Mouse (Mus musculus) lung, postnatal 0 days (tissue): ENCODE results near the gene Gm49721. TPM values are rescaled to one million over a fixed set of nuclear protein-coding genes. Genes with fewer than 3 reads are reported as not detected.
"Not testable (repeated sequence)": the region's sequence is repeated elsewhere in the genome, so short reads cannot be mapped to it uniquely, and the experiment has no call there.

ENCODE experiments used
- ATAC-seq: fragments of 200-750 bp; cut with Nextera tagmentation; 2 replicates; pipeline ENCODE4 v1.8.0; 2017; ENCODE audit warnings: moderate library complexity
- DNase-seq: peaks from one replicate; pipeline ENCODE4 v3.0.0-alpha.2; 2016; ENCODE audit warnings: low spot score
- H3K27ac ChIP-seq: fragments of 300-500 bp; sonication (generic); 2 replicates; pipeline ENCODE4 v1.5.1; 2014; ENCODE audit warnings: antibody characterized with exemption, mild to moderate bottlenecking, low read length, mixed read lengths
- H3K27me3 ChIP-seq: fragments of 300-500 bp; sonication (generic); replicated peaks from 2 replicates; pipeline ENCODE4 v1.6.1; 2014; ENCODE audit warnings: low read length, mixed read lengths; ENCODE audit not compliant: insufficient read depth
- H3K36me3 ChIP-seq: fragments of 300-500 bp; sonication (generic); 2 replicates; pipeline ENCODE4 v1.6.1; 2014; ENCODE audit warnings: low read length, mixed read lengths; ENCODE audit not compliant: insufficient read depth
- H3K4me1 ChIP-seq: fragments of 300-500 bp; sonication (generic); 2 replicates; pipeline ENCODE4 v1.6.1; 2014; ENCODE audit warnings: antibody characterized with exemption, low read depth, low read length, mixed read lengths; ENCODE audit not compliant: insufficient read depth
- H3K4me2 ChIP-seq: fragments of 300-500 bp; sonication (generic); replicated peaks from 2 replicates; pipeline ENCODE4 v1.6.1; 2014; ENCODE audit warnings: low read depth, mild to moderate bottlenecking, low read length, moderate library complexity, mixed read lengths
- H3K4me3 ChIP-seq: fragments of 300-500 bp; sonication (generic); 2 replicates; pipeline ENCODE4 v1.5.1; 2014; ENCODE audit warnings: low read depth, low read length
- H3K9ac ChIP-seq: fragments of 300-500 bp; sonication (generic); replicated peaks from 2 replicates; pipeline ENCODE4 v1.6.1; 2014; ENCODE audit warnings: low read depth, mild to moderate bottlenecking
- H3K9me3 ChIP-seq: fragments of 300-500 bp; sonication (generic); 2 replicates; pipeline ENCODE4 v1.6.1; 2016; ENCODE audit warnings: low read length, mixed read lengths
- CTCF ChIP-seq: IDR thresholded peaks from 2 replicates; pipeline ENCODE4 v1.5.1; 2016; ENCODE audit warnings: antibody characterized with exemption, mild to moderate bottlenecking
- WGBS: fragments of 180-500 bp; shearing (Covaris S2); extraction: QIAGEN DNeasy Blood & Tissue Kit; methylation state at CpG from one replicate; pipeline ENCODE4 v1.1.7; 2014; 5-methylcytosine and 5-hydroxymethylcytosine counted together
- polyA plus RNA-seq: library from polyadenylated mRNA; unstranded; fragments of >200 nt; fragmentation: Nextera tagmentation; extraction: Ambion mirVana; gene quantifications from 2 replicates; pipeline ENCODE4 v1.2.1, GENCODE M21; 2015

Gene Gm49721
- polyA plus RNA-seq: 0.30 and 0.32 TPM in 2 replicates

DNA sequence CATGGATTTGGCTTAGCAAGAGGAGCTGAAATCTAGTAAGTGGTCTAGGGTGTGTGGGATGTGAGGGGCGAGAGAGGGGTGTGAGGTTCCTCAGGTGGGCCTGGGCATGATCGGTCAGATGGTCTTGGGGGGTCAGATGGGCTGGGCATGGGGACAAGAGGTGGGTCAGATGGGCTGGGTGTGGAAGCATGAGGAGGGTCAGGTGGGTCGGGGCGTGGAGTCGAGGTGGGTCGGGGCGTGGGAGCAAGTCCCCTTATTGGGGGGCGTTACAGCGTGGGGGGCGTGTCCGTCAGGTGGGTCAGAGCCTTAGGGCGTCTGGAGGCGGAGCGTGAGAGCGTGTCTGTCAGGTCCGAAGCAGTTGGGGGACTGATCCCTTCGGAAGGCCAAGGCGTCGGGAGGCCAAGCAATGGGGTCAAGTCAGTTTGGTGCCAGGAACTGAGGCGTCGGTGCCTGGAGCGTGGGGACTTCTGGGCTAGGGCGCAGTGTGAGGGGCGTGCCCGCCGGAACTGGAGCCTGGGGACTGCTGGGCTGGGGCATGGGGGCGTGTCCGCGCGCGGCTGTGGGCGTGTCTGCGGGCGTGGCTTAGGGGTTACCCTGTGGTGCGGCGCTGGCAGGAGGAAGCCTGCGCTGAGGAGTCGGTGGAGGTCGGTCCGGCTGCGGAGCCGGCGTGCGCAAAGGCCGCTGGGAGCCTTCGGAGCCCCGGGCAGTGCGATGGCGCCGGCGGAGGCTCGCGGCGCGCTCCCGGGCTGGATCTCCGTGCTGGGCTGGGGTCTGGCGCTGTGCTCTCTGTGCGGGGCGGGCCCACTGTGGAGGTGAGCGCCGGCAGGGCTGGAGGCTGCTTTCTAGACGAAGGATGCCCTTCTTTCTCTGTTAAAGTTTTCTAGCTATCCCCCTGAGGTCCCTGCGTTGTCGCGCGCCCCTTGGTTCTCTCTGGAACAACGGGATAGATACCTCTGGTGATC, at the start of gene Gm49721:
TSS of gene Gm49721 (plus strand) at position 618 of the 962 bp plus-strand sequence.
- H3K4me1 ChIP-seq, H3K27ac ChIP-seq, H3K36me3 ChIP-seq, H3K9me3 ChIP-seq, H3K27me3 ChIP-seq: not testable (repeated sequence)
- H3K4me3 ChIP-seq: peak within 1 kb of the TSS; percentile 45
- WGBS: 2% methylated on average over 20 of the region's 68 CpGs
- DNase-seq: peak; percentile 23
- H3K9ac ChIP-seq: peak within 1 kb of the TSS; percentile 39; the same call in 1 of the 2 replicates
- H3K4me2 ChIP-seq: peak within 1 kb of the TSS; percentile 55
- peak; percentile 98 for ATAC-seq

DNA sequence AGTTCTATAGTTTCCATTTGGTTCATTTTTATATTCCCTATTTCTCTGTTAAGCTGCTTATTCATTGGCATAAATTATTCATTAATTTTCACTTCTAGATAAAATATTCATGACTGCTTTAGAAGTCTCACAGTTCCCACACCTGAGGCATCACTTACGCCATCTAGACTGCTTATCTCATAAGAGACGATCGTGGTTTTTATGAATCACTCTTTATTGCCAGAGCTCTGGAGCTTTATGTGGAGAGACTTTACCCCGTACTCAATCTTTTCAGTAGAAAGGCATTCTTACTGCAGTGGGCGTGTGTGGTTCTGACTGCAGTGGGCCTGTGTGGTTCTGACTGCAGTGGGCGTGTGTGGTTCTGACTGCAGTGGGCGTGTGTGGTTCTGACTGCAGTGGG, 47.1 kb upstream of the Gm49721 start:
- not testable (repeated sequence) for H3K9ac ChIP-seq, H3K27me3 ChIP-seq, H3K36me3 ChIP-seq, H3K4me2 ChIP-seq, H3K27ac ChIP-seq, H3K4me1 ChIP-seq, ATAC-seq, H3K4me3 ChIP-seq, DNase-seq, H3K9me3 ChIP-seq
- WGBS: 88% methylated on average over 6 of the region's 7 CpGs

DNA sequence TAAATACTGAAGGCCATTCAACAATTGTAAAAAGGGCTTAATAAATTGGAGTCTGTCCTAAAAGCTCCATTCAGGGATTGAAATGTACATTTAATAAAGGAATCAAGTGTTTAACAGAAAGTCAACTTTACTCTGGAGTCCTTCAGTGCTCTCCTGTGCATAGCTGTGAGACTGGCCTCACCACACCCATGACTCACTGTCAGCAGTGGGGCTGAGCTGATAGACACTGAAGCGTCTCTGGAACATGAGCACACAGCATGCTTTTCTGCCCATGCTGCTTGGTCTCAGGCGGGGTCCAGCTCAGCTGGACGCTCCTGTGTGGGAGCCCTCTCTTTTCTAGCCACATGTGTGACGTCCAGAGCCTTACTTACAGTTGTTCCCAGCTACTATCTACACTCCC, 36.1 kb upstream of the Gm49721 start:
- not testable (repeated sequence) for H3K4me3 ChIP-seq, H3K27ac ChIP-seq, H3K36me3 ChIP-seq, H3K4me1 ChIP-seq, H3K4me2 ChIP-seq, H3K27me3 ChIP-seq, H3K9me3 ChIP-seq, DNase-seq, H3K9ac ChIP-seq
- no CpG with 5 or more reads among the region's 4 CpGs for WGBS
- peak; percentile 23; the same call in 1 of the 2 replicates for ATAC-seq

DNA sequence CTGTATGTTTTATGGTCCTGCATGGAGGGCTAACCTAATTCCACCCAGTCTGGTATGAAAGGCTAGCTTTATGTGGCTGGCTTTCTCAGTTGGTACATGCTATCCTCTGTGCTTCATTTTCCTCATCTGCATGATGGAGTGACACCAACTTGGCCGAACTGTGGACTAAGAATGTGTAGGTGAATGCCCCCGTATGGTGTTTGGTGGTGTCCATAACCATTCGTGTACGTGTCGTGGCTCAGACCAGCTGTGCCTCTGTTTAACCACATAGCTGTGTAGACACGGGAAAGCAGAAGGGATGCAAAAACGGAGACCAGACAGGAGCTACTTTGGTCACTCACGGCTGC, 31.1 kb upstream of the Gm49721 start:
- not testable (repeated sequence) for H3K9me3 ChIP-seq, DNase-seq, H3K4me1 ChIP-seq, H3K27ac ChIP-seq, H3K36me3 ChIP-seq, H3K9ac ChIP-seq, H3K27me3 ChIP-seq, H3K4me3 ChIP-seq, ATAC-seq
- peak overlapping the region; percentile 70 for H3K4me2 ChIP-seq
- WGBS: no CpG with 5 or more reads among the region's 8 CpGs

DNA sequence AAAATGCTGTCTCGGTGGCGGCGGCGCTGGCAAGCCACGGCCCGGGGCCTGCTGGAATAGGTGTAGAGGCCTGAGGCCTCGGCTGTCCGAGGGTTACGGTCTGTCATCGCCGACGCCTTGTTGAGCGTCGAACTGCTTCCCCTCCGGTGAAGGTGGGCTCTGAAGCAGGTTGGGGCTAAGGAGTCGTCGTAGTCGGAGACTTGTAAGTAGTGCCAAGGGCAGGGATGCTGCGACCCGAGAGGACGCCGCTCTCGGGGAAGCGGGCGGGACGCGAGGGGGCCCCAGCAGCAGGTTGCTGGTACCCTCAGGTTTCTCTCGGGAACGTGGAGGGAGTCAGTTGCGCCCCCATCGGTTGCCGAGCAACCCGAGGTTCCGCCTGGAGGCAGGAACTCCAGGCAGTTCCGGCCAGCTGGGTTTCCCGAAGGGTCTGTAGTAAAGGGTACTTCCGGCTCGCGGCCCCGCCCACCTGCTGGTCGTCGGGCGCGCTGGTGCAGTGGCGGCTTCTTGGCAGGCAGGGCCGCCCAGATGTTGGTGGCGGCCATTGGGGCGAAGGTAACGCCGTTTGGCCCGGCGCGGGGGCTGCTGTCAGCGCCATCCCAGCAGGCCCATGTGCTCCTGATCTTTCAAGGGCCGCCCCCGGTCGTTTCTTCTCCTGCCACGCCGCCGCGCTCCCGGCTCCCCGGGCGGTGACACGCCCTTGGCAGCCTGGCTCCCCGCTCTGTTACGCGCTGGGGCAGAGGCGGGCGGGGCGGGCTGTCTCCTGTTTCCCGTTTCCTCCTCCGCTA, 30.5 kb upstream of the Gm49721 start, which contains the start of gene Rsph3b:
TSS of gene Rsph3b (minus strand) at position 699 of the 785 bp plus-strand sequence.
- peak within 1 kb of the TSS; percentile 70 for H3K4me2 ChIP-seq
- WGBS: under 1% methylated on average over 71 of the region's 73 CpGs
- peak; percentile 36 for TF ChIP-seq CTCF
- peak; percentile 98 for ATAC-seq
- H3K4me3 ChIP-seq: peak within 1 kb of the TSS; percentile 54
- H3K4me1 ChIP-seq, H3K9me3 ChIP-seq, H3K36me3 ChIP-seq, H3K27me3 ChIP-seq: not testable (repeated sequence)
- H3K9ac ChIP-seq: 0 out of 2 replicates have a peak within 1 kb of the TSS, but pooled peaks have one; percentile 5
- peak; percentile 79 for DNase-seq
- peak within 1 kb of the TSS; percentile 47; the same call in 1 of the 2 replicates for H3K27ac ChIP-seq

DNA sequence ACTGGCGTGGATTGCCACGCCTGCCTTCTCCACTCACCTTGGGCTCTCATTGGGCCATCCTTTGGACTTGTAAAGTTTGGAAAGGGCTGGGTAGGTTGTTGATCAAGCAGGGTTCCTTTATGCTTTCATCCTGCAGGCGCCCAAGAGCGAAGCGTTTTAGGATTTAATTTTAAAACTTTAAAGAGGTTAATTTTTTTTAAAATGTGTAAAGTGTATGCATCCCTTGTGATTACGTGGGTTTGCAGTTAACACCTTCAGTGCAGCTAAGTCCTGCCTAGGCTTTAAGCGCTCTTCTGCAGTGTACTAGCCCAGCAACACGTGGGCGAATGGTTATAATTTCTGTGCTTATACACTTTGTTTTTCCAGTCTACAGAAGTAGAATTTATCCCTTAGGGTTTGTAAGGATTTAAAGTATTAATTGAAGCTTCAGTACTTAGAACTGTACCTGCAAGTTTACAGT, 29.9 kb upstream of the Gm49721 start:
- Histone ChIP-seq H3K4me2 (peak overlapping the region; percentile 70), H3K27ac (peak overlapping the region; percentile 47; the same call in 1 of the 2 replicates), H3K4me3 (peak overlapping the region; percentile 54)
- not testable (repeated sequence) for H3K9me3 ChIP-seq, H3K36me3 ChIP-seq, H3K4me1 ChIP-seq, DNase-seq, H3K9ac ChIP-seq, H3K27me3 ChIP-seq
- ATAC-seq: peak; percentile 15; the same call in 1 of the 2 replicates
- 8% methylated on average over 9 of the region's 9 CpGs for WGBS

DNA sequence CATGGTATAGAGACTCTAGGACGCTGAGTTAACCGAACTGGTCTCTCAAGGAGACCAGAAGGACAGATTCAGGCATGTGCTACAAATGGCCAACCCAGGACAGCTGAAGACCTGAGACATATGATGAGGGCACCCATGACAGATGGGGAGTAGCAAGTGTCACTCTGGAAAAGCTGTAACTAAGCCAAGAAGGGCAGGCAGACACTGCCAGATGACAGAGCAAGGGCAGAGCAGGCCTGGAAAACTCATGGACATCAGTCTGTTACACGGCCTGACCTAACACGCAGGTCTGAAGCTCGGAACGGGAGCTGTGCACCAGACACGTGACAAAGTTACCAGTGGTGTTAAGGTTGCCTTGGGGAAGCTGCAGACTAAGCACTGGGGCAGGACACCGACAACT, 19.8 kb upstream of the Gm49721 start:
- H3K36me3 ChIP-seq, DNase-seq, H3K27ac ChIP-seq, ATAC-seq, H3K9me3 ChIP-seq, H3K27me3 ChIP-seq, H3K9ac ChIP-seq, H3K4me1 ChIP-seq, H3K4me2 ChIP-seq, H3K4me3 ChIP-seq: not testable (repeated sequence)
- 72% methylated on average over 5 of the region's 8 CpGs for WGBS

DNA sequence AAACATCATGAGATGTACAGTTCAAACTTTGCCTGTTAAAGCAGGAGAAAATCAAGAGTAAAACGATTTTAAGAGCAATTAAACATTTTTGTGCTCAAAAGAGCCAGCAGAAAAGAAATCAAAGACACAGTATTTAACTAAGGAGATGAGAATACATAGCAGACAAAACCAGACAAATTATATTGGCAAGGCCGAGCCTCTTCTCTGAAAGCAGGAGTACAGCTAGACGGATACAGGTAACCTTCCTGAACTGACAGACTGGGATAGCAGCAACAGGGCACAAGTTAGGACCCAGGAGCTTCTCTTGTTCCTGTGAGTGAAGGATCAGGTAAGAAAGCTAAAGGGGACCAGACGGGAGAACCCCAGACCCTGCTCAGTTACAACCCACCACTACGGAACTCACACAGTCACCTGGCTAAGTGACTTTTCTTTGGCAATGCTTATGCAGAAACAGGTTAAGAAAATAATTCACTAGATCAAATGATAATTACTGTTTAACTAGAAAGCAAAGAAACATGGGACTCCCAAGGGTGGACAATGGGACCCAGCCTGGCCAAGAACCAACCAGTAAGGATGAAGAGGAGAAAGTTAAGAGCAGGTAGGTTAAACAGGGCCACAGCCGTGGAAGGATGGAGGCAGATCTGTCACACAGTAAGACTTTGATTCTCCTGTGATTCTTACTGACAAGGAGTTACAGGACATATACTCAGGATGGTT, 19.0 kb upstream of the Gm49721 start:
- H3K27ac ChIP-seq, H3K9ac ChIP-seq, H3K4me1 ChIP-seq, H3K9me3 ChIP-seq, H3K4me2 ChIP-seq, H3K4me3 ChIP-seq, DNase-seq, H3K27me3 ChIP-seq, H3K36me3 ChIP-seq, ATAC-seq: not testable (repeated sequence)
- WGBS: 60% methylated on average over 3 of the region's 6 CpGs
